Mouse (Mus musculus): Measurements from ENCODE around the gene Ddx42. TPM values are rescaled to one million over a fixed set of nuclear protein-coding genes. Genes with fewer than 3 reads are reported as not detected.

Ddx42 gene
- polyA plus RNA-seq, 1 experiment from 2014 or later, result 103 TPM

- peaks cover 46% of the 10 kb centered on the region for H3K4me1 ChIP-seq
- H3K9me3 ChIP-seq, result no peaks in the 10 kb centered on the region
- peak; percentile 94 for ATAC-seq (replicated peaks)
- peak within 1 kb of the TSS; percentile 74 for H3K4me3 ChIP-seq
- H3K9ac ChIP-seq (replicated peaks), result peak within 1 kb of the TSS; percentile 75
- no peaks in the 10 kb centered on the region for H3K36me3 ChIP-seq
- peak within 1 kb of the TSS; percentile 56 for H3K4me2 ChIP-seq (replicated peaks)
- peak within 1 kb of the TSS; percentile 74 for H3K27ac ChIP-seq (replicated peaks)
- under 1% methylated on average over 72 of the region's 72 CpGs for WGBS
- no peaks in the 10 kb centered on the region for H3K27me3 ChIP-seq
Measured at GRCm38 (mm10) chr11:106272644-106273310, 56.1 kb downstream of the Ddx42 start, which contains the start of gene Smarcd2. Smarcd2 (minus strand) TSS chr11:106272972.

DNA sequence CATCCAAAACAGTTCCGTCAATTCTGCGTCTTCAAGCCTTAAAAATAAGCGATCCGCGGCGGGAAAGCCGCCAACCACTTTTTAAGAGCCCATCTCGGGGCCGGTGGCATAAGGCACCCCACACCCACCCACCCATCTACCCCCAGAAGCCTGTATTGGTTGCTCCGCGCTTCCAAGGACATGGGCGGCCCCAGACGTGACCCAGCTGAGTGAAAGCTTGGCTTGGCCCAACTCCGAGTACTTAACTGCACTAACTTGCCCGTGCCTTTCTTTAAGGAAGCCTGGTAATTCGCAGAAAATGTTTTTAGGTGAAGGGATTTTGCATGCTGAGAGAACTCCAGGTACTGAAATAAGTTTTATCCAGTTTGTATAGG is 56.6 kb downstream of the Ddx42 start:
- Histone ChIP-seq H3K27ac (replicated peaks) (peak overlapping the region; percentile 74), H3K27me3 (no peaks in the 10 kb centered on the region), H3K9me3 (no peaks in the 10 kb centered on the region), H3K36me3 (no peaks in the 10 kb centered on the region), H3K9ac (replicated peaks) (peak overlapping the region; percentile 39), H3K4me1 (peaks cover 42% of the 10 kb centered on the region), H3K4me3 (peak overlapping the region; percentile 74), H3K4me2 (replicated peaks) (peak overlapping the region; percentile 56)
- WGBS, result 17% methylated on average over 16 of the region's 16 CpGs
- ATAC-seq (replicated peaks), result peak; percentile 9; the same call in 1 of the 2 replicates

- Histone ChIP-seq H3K27ac (replicated peaks) (peak overlapping the region; percentile 74; the same call in 1 of the 2 replicates), H3K9ac (replicated peaks) (no peak overlapping the region), H3K4me3 (no peak overlapping the region), H3K27me3 (no peaks in the 10 kb centered on the region), H3K9me3 (no peaks in the 10 kb centered on the region), H3K4me1 (peaks cover 37% of the 10 kb centered on the region), H3K36me3 (no peaks in the 10 kb centered on the region), H3K4me2 (replicated peaks) (no peak overlapping the region)
- WGBS, result 95% methylated on average over 6 of the region's 6 CpGs
- ATAC-seq (replicated peaks), result no peak
Measured at GRCm38 (mm10) chr11:106273811-106274210, 57.1 kb downstream of the Ddx42 start.

DNA sequence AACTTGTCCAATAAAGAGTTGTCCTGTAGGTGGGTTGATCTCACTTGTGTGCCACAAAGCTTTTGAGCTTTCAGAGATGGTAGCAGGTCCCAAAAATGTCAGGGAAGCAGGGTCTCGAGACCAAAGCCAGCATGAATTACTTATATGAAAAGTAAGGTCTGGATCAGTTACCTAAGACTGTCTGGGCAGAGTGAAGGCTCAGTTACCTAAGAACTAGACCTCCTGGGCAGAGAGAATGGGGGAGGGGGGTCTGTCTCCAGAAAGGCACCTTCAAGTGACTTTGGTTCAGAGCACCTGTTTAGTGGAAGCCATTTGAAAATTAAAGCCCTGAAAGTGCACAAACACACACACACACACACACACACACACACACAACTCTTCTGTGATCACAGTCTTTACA is 57.6 kb downstream of the Ddx42 start:
- ATAC-seq (replicated peaks), result no peak
- Histone ChIP-seq H3K9me3 (no peaks in the 10 kb centered on the region), H3K27ac (replicated peaks) (no peak overlapping the region), H3K4me2 (replicated peaks) (no peak overlapping the region), H3K27me3 (no peaks in the 10 kb centered on the region), H3K36me3 (no peaks in the 10 kb centered on the region), H3K4me1 (peaks cover 32% of the 10 kb centered on the region), H3K9ac (replicated peaks) (no peak overlapping the region), H3K4me3 (no peak overlapping the region)
- WGBS, result 86% methylated on average over 1 of the region's 1 CpGs

DNA sequence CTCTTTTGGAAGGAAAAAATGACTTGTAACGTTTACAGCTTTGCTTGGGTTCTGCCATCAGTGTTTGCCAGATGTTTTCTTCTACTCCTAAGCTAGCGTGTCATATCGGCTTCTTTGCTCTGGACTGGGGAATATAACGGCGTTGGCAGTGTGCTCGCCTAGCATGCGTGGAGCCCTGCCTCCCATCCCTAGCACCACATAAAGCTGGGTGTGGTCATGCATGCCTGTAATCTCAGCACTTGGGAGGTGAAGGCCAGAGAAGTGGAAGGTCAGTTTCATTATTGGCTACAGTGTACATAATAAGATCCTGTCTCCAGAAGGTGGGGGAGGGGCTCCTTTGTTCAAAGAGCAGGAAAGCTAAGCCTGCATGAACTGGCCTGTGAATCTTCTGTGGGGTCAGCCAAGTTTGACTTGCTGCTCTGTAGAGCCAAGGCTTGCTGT is 58.3 kb downstream of the Ddx42 start:
- H3K9me3 ChIP-seq, result no peaks in the 10 kb centered on the region
- no peak overlapping the region for H3K4me3 ChIP-seq
- no peaks in the 10 kb centered on the region for H3K27me3 ChIP-seq
- H3K27ac ChIP-seq (replicated peaks), result no peak overlapping the region
- ATAC-seq (replicated peaks), result no peak
- peaks cover 30% of the 10 kb centered on the region for H3K4me1 ChIP-seq
- H3K36me3 ChIP-seq, result no peaks in the 10 kb centered on the region
- no peak overlapping the region for H3K4me2 ChIP-seq (replicated peaks)
- H3K9ac ChIP-seq (replicated peaks), result no peak overlapping the region
- 88% methylated on average over 7 of the region's 7 CpGs for WGBS

DNA sequence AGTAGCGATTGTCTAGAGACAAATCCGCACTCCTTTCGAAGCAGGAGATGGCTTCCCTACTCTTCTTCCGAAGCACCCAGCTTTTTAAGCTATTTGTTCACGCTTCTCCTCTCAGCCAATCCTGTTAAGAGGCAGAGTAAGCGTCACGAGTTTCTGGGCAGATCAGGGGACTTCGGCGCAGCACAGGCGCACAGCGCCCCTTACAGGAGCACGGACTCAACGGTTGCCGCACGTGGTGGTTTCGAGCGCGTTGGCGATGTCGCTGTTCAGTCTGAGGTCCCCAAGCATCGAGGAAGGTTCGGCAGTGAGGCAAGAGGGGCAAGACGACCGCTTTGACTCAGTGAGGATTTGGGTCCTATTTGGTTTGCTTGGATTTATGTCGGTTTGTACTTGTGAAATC is 59.7 kb downstream of the Ddx42 start, which contains the start of gene Tcam1:
Gene Tcam1, plus strand, starts transcription at position 219 of the 400 bp plus-strand sequence.
- 10% methylated on average over 25 of the region's 25 CpGs for WGBS
- H3K4me2 ChIP-seq (replicated peaks), result peak within 1 kb of the TSS; percentile 48

GRCm38 (mm10) chr11:106282452-106282851 is 65.7 kb downstream of the Ddx42 start:
- no peak for ATAC-seq (replicated peaks)
- Histone ChIP-seq H3K27me3 (no peaks in the 10 kb centered on the region), H3K9ac (replicated peaks) (no peak overlapping the region), H3K4me2 (replicated peaks) (no peak overlapping the region), H3K4me1 (peaks cover 8% of the 10 kb centered on the region), H3K27ac (replicated peaks) (no peak overlapping the region), H3K36me3 (no peaks in the 10 kb centered on the region), H3K4me3 (no peak overlapping the region), H3K9me3 (no peaks in the 10 kb centered on the region)
- 89% methylated on average over 6 of the region's 6 CpGs for WGBS

More for the DNA sequence above, 59.7 kb downstream of the Ddx42 start, which contains the start of gene Tcam1:
- H3K4me1 ChIP-seq, result peaks cover 16% of the 10 kb centered on the region
- H3K27ac ChIP-seq (replicated peaks), result no peak within 1 kb of the TSS
- no peak within 1 kb of the TSS for H3K9ac ChIP-seq (replicated peaks)
- no peaks in the 10 kb centered on the region for H3K36me3 ChIP-seq
- H3K9me3 ChIP-seq, result no peaks in the 10 kb centered on the region
- ATAC-seq (replicated peaks), result peak; percentile 52
- peak within 1 kb of the TSS; percentile 22 for H3K4me3 ChIP-seq
- H3K27me3 ChIP-seq, result no peaks in the 10 kb centered on the region

DNA sequence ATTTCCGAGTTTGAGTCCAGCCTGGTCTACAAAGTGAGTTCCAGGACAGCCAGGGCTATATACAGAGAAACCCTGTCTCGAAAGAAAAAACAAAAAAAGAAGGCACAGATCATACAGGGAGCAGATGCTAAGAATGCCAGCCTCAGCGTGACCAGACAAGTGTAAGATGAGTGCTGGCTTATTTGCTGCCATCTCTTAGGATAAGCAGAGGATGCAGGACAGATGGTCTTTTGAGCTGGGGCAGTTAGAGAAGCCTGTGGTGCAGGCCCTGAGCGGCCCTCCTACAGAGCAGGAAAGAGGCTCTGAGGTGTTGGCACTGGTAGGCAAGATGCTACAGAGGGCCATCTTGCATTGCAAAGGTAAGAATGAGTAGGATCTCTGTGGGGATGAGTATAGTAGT is 66.6 kb downstream of the Ddx42 start:
- H3K9me3 ChIP-seq, result no peaks in the 10 kb centered on the region
- WGBS, result 81% methylated on average over 4 of the region's 4 CpGs

DNA sequence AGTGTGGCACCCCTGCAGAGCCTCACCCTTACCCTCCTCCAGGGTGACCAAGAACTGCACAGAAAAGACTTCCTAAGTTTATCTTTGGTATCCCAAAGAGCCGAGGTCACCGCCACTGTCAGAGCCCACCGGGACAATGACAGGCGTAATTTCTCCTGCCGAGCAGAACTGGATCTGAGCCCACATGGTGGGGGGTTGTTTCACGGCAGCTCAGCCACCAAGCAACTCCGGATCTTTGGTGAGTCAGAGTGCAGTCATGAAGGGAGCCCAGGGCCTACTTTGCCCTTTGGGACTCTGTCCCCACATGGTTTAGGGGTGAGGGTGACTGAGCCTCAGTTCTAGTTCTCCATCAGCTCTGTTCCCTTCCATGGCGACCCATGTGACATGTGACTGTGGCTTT is 67.4 kb downstream of the Ddx42 start:
- Histone ChIP-seq H3K9ac (replicated peaks) (no peak overlapping the region), H3K4me1 (peaks cover 8% of the 10 kb centered on the region), H3K4me3 (no peak overlapping the region), H3K36me3 (no peaks in the 10 kb centered on the region), H3K27ac (replicated peaks) (no peak overlapping the region), H3K27me3 (no peaks in the 10 kb centered on the region), H3K4me2 (replicated peaks) (no peak overlapping the region), H3K9me3 (no peaks in the 10 kb centered on the region)
- 71% methylated on average over 8 of the region's 8 CpGs for WGBS
- no peak for ATAC-seq (replicated peaks)

More for the DNA sequence above, 66.6 kb downstream of the Ddx42 start:
- no peak overlapping the region for H3K4me2 ChIP-seq (replicated peaks)
- no peak overlapping the region for H3K27ac ChIP-seq (replicated peaks)
- peaks cover 8% of the 10 kb centered on the region for H3K4me1 ChIP-seq
- ATAC-seq (replicated peaks), result no peak
- H3K27me3 ChIP-seq, result no peaks in the 10 kb centered on the region
- H3K36me3 ChIP-seq, result no peaks in the 10 kb centered on the region
- H3K4me3 ChIP-seq, result no peak overlapping the region
- no peak overlapping the region for H3K9ac ChIP-seq (replicated peaks)

DNA sequence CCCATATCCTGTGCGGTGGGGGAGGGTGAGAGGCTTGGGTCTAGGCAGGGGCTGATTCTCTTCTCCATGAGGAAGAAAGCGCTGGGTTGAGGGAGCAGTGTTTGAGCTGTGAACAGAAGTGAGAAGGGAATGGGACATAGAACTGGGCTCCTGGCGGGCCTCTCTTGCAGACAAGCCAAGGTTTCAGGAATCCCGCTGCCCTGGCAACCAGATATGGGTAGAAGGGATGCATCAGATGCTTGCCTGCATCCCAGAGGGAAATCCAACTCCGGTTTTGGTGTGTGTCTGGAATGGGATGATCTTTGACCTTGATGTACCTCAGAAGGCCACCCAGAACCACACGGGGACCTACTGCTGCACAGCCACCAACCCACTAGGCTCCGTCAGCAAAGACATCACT is 69.5 kb downstream of the Ddx42 start:
- H3K36me3 ChIP-seq, result no peaks in the 10 kb centered on the region
- no peak overlapping the region for H3K27ac ChIP-seq (replicated peaks)
- no peaks in the 10 kb centered on the region for H3K27me3 ChIP-seq
- no peak overlapping the region for H3K9ac ChIP-seq (replicated peaks)
- no peak overlapping the region for H3K4me3 ChIP-seq
- H3K9me3 ChIP-seq, result no peaks in the 10 kb centered on the region
- H3K4me1 ChIP-seq, result peaks cover 8% of the 10 kb centered on the region
- ATAC-seq (replicated peaks), result no peak
- no peak overlapping the region for H3K4me2 ChIP-seq (replicated peaks)
- WGBS, result 87% methylated on average over 7 of the region's 7 CpGs

DNA sequence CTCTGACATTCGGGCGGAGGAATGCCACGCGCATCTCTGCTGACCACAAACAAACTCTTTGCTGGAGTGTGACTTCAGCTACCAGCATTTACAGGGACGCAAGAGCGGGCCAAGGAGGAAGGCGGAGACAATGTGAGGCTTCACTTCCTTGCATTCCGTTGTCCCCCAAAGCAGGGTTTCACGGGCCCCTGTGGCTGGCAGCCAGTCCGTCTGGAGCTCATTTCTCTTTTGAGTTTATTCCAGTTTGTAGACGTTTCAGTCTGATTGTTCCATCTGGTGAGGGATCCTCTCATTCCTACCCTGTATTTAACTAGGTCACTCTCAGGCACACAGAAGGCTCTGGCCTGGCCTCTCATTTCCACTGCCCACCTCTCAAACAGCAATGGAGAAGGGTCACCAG is 70.3 kb downstream of the Ddx42 start:
- 57% methylated on average over 11 of the region's 11 CpGs for WGBS
- H3K9me3 ChIP-seq, result no peaks in the 10 kb centered on the region
- ATAC-seq (replicated peaks), result no peak
- H3K9ac ChIP-seq (replicated peaks), result no peak overlapping the region
- H3K27ac ChIP-seq (replicated peaks), result no peak overlapping the region
- no peaks in the 10 kb centered on the region for H3K27me3 ChIP-seq
- no peak overlapping the region for H3K4me3 ChIP-seq
- no peaks in the 10 kb centered on the region for H3K36me3 ChIP-seq
- H3K4me2 ChIP-seq (replicated peaks), result no peak overlapping the region
- H3K4me1 ChIP-seq, result peaks cover 8% of the 10 kb centered on the region

DNA sequence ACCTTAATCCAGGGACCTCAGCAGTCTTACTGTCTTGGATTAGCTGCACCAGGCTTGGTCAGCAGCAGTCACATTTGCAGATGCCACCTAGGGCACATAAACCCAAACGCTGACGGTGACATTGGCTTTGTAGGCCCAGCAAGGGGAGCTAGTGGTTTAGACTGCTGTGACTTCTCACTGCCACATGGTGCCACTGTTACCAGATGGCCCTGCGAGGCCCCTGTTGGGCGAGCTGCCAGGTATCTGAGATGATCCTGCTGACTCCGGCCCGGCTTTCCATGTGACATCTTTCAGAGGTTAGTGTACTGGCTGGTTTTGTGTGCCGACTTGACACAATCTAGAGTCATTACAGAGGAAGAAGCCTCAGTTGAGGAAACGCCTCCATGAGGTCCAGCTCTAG is 72.6 kb downstream of the Ddx42 start:
- Histone ChIP-seq H3K27me3 (no peaks in the 10 kb centered on the region), H3K27ac (replicated peaks) (no peak overlapping the region), H3K4me2 (replicated peaks) (no peak overlapping the region), H3K4me3 (no peak overlapping the region), H3K9ac (replicated peaks) (no peak overlapping the region), H3K36me3 (no peaks in the 10 kb centered on the region), H3K4me1 (peaks cover 8% of the 10 kb centered on the region), H3K9me3 (no peaks in the 10 kb centered on the region)
- ATAC-seq (replicated peaks), result no peak
- 55% methylated on average over 8 of the region's 8 CpGs for WGBS

GRCm38 (mm10) chr11:106290376-106290775 is 73.7 kb downstream of the Ddx42 start:
- H3K36me3 ChIP-seq, result no peaks in the 10 kb centered on the region
- no peak overlapping the region for H3K4me2 ChIP-seq (replicated peaks)
- no peaks in the 10 kb centered on the region for H3K27me3 ChIP-seq
- no peak overlapping the region for H3K9ac ChIP-seq (replicated peaks)
- WGBS, result 92% methylated on average over 5 of the region's 5 CpGs
- ATAC-seq (replicated peaks), result no peak
- H3K4me1 ChIP-seq, result peaks cover 8% of the 10 kb centered on the region
- H3K9me3 ChIP-seq, result no peaks in the 10 kb centered on the region
- H3K4me3 ChIP-seq, result no peak overlapping the region
- no peak overlapping the region for H3K27ac ChIP-seq (replicated peaks)
